Mouse (Mus musculus) cerebellum, adult (tissue): ENCODE data around the gene Vdr.
"Not testable (repeated sequence)": the region's sequence is repeated elsewhere in the genome, so short reads cannot be mapped to it uniquely, and the experiment has no call there.

ENCODE experiments used
- ATAC-seq: cut with Nextera tagmentation; 2 replicates; pipeline ENCODE4 v1.9.2; 2017; ENCODE audit warnings: mild to moderate bottlenecking, moderate library complexity, mixed read lengths; ENCODE audit not compliant: insufficient number of reproducible peaks, low FRiP score, low TSS enrichment

Vdr gene

GRCm38 (mm10) chr15:97887541-97888016 is 22.9 kb downstream of the Vdr start:
- no peak for ATAC-seq

GRCm38 (mm10) chr15:97881423-97881822 is 29.0 kb downstream of the Vdr start:
- no peak for ATAC-seq

GRCm38 (mm10) chr15:97880441-97880840 is 30.0 kb downstream of the Vdr start:
- ATAC-seq = no peak

- no peak for ATAC-seq
Observed at GRCm38 (mm10) chr15:97878696-97879328, 31.6 kb downstream of the Vdr start.

- no peak for ATAC-seq
Observed at GRCm38 (mm10) chr15:97875784-97876183, 34.6 kb downstream of the Vdr start.

GRCm38 (mm10) chr15:97873717-97874116 is 36.7 kb downstream of the Vdr start:
- ATAC-seq = no peak

- ATAC-seq = no peak
Observed at GRCm38 (mm10) chr15:97872161-97872560, 38.3 kb downstream of the Vdr start.

GRCm38 (mm10) chr15:97871055-97872030 is 39.1 kb downstream of the Vdr start:
- no peak for ATAC-seq

- not testable (repeated sequence) for ATAC-seq
Observed at GRCm38 (mm10) chr15:97870116-97870515, 40.3 kb downstream of the Vdr start.

- ATAC-seq = no peak
Observed at GRCm38 (mm10) chr15:97868985-97869384, 41.4 kb downstream of the Vdr start.

- ATAC-seq = no peak
Observed at GRCm38 (mm10) chr15:97865988-97866387, 44.4 kb downstream of the Vdr start.

GRCm38 (mm10) chr15:97865175-97865574 is 45.3 kb downstream of the Vdr start:
- no peak for ATAC-seq

- no peak for ATAC-seq
Observed at GRCm38 (mm10) chr15:97864361-97865045, 45.9 kb downstream of the Vdr start.

GRCm38 (mm10) chr15:97863494-97863881 is 46.9 kb downstream of the Vdr start:
- no peak for ATAC-seq

GRCm38 (mm10) chr15:97862881-97863493 is 47.4 kb downstream of the Vdr start:
- no peak for ATAC-seq

GRCm38 (mm10) chr15:97860353-97860752 is 50.1 kb downstream of the Vdr start:
- no peak for ATAC-seq

GRCm38 (mm10) chr15:97858431-97858830 is 52.0 kb downstream of the Vdr start:
- ATAC-seq = no peak

GRCm38 (mm10) chr15:97854551-97854950 is 55.9 kb downstream of the Vdr start:
- no peak for ATAC-seq

- ATAC-seq = no peak
Observed at GRCm38 (mm10) chr15:97854059-97854458, 56.4 kb downstream of the Vdr start.

- no peak for ATAC-seq
Observed at GRCm38 (mm10) chr15:97852291-97852690, 58.1 kb downstream of the Vdr start.
